Mouse (Mus musculus) embryonic facial prominence, embryonic 10.5 days (tissue): Measurements from ENCODE around the gene Ermard. TPM values are rescaled to one million over a fixed set of nuclear protein-coding genes. Genes with fewer than 3 reads are reported as not detected.

ENCODE experiments used
- DNase-seq: peaks from one replicate; pipeline ENCODE4 v3.0.0-alpha.2; 2017; ENCODE audit warnings: low spot score
- H3K27ac ChIP-seq: fragments of 300-500 bp; sonication (generic); replicated peaks from 2 replicates; pipeline ENCODE4 v1.5.1; 2016; ENCODE audit warnings: mild to moderate bottlenecking
- H3K27me3 ChIP-seq: fragments of 300-500 bp; sonication (generic); replicated peaks from 2 replicates; pipeline ENCODE4 v1.6.1; 2016; ENCODE audit warnings: low read depth, mild to moderate bottlenecking; ENCODE audit not compliant: poor library complexity, severe bottlenecking
- H3K36me3 ChIP-seq: fragments of 300-500 bp; sonication (generic); replicated peaks from 2 replicates; pipeline ENCODE4 v1.6.1; 2016; ENCODE audit warnings: mild to moderate bottlenecking, moderate library complexity
- H3K4me1 ChIP-seq: fragments of 300-500 bp; sonication (generic); 2 replicates; pipeline ENCODE4 v1.6.1; 2016
- H3K4me3 ChIP-seq: fragments of 300-500 bp; sonication (generic); 2 replicates; pipeline ENCODE4 v1.5.1; 2016; ENCODE audit warnings: mild to moderate bottlenecking, moderate library complexity
- H3K9me3 ChIP-seq: fragments of 300-500 bp; sonication (generic); 2 replicates; pipeline ENCODE4 v1.6.1; 2016; ENCODE audit warnings: mild to moderate bottlenecking
- WGBS: fragments of 180-500 bp; shearing (Covaris S2); methylation state at CpG from one replicate; pipeline ENCODE4 v1.1.7; 2016; 5-methylcytosine and 5-hydroxymethylcytosine counted together
- polyA plus RNA-seq: library from polyadenylated mRNA; unstranded; fragments of >200 nt; fragmentation: Nextera tagmentation; extraction: Ambion mirVana; gene quantifications from 2 replicates; pipeline ENCODE4 v1.2.1, GENCODE M21; 2016

Gene Ermard
- polyA plus RNA-seq, 1 experiment from 2014 or later = 95.6 TPM

DNA sequence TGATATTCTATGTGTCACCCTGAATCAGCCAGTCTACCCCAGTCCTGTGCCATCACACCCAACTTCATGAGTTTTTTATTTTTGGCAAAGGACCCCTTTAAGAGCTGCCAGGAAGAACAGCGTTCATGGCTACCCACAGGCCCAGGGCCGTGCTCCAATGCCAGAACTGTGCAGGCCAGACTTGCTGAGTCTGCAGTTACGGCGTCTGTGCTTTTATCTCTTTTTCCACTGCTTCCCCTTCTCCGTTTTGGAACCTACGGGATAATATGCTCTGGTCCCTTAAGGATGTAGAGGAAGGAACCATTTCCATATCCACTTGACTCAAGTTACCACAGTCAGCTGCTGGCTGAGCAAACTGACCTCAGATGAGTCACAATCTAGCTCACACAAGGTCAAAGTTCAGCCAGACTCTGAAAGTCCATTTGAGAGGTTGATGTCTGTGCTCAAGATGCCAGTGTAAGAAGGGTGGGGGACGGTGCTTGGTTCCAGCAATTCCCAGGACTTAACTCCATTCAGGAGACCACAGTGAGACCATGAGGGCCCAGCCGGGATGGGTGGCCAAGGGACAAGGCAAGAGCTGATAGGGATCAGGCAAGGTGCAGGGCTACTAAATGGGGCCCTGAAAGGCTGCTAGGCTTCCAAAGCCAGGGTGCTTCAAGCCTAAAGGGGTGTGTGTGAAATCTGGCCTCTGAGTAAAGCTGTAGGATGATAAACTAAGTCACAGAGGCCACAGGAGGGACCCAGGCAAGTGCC lies 27.2 kb downstream of the Ermard start:
- Histone ChIP-seq H3K9me3 (no peaks in the 10 kb centered on the region), H3K27ac (no peak overlapping the region), H3K27me3 (no peaks in the 10 kb centered on the region), H3K4me1 (peaks cover 7% of the 10 kb centered on the region), H3K36me3 (peaks cover 7% of the 10 kb centered on the region; the same call in 1 of the 2 replicates), H3K4me3 (no peak overlapping the region)
- no peak for DNase-seq
- WGBS = 65% methylated on average over 8 of the region's 8 CpGs

- no peaks in the 10 kb centered on the region for H3K27me3 ChIP-seq
Observed at GRCm38 (mm10) chr17:15069124-15069523, 28.1 kb downstream of the Ermard start.

DNA sequence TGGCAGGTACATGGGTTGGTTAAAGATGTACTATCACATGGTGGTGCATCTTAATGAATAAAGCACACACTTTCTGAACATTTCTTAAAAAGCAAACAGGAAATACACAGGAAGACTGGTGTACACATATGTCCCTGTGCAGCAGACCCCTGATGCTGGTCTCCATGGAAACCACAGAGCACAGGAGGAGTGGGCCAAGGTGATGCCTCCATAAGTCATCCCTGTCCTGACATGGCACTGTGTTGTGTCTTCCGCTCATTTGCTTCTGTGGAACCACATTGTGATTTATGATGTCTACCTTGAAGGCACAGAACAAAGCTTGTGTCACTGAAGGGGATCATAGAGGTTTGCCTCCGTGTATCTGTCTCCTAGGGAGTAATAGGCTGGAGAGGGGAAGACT lies 31.2 kb downstream of the Ermard start:
- 97% methylated on average over 2 of the region's 2 CpGs for WGBS
- H3K27me3 ChIP-seq = no peaks in the 10 kb centered on the region
- peaks cover 5% of the 10 kb centered on the region; the same call in 1 of the 2 replicates for H3K4me1 ChIP-seq
- H3K27ac ChIP-seq = no peak overlapping the region
- H3K36me3 ChIP-seq = no peaks in the 10 kb centered on the region
- DNase-seq = no peak
- H3K9me3 ChIP-seq = no peaks in the 10 kb centered on the region
- no peak overlapping the region for H3K4me3 ChIP-seq

More at GRCm38 (mm10) chr17:15069124-15069523, 28.1 kb downstream of the Ermard start:
- H3K27ac ChIP-seq = no peak overlapping the region
- H3K36me3 ChIP-seq = no peaks in the 10 kb centered on the region
- H3K9me3 ChIP-seq = no peaks in the 10 kb centered on the region
- H3K4me3 ChIP-seq = no peak overlapping the region
- H3K4me1 ChIP-seq = peaks cover 7% of the 10 kb centered on the region
- 68% methylated on average over 2 of the region's 2 CpGs for WGBS
- no peak for DNase-seq

DNA sequence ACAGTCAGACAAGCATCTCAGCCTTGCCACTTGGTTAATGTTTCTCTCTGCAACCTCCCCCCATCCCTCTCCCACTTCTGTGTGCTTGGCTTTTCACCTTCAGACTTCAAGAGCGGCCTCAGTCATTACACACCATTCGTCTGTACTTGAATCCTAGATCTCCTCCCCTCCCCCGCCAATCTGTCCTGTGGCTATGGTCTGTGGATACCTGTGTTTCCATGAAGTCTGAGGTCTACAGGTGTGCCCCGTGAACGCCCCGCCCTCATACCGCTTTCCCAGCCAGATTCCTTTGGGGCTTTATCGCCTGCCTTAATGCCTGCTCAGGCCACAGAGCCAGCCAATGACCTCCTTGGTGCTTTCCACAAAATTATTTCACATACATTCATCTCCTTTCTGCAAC lies 34.0 kb downstream of the Ermard start:
- Histone ChIP-seq H3K36me3 (no peaks in the 10 kb centered on the region), H3K9me3 (no peaks in the 10 kb centered on the region), H3K4me1 (peaks cover 6% of the 10 kb centered on the region; the same call in 1 of the 2 replicates), H3K27me3 (no peaks in the 10 kb centered on the region), H3K27ac (no peak overlapping the region), H3K4me3 (no peak overlapping the region)
- 73% methylated on average over 8 of the region's 8 CpGs for WGBS
- no peak for DNase-seq

DNA sequence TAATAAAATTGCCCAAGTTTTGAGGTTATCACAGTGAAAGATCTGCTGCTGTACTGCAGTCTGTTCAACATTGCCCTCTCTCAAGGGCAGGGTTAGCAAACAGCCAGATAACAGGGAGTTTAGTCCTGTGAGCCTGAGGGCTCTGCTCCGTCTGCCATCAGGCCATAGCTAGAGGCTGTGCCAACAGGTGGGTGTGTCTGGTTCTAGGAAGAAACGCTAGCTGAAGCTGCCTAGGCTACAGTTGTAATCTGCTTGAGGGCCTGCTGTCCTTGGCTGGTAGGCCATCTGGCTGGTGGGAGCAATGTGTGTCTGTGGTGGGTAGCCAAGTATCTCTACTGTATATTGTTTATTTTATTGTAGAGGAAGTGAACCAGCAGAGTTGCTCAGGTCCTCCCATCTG lies 36.5 kb downstream of the Ermard start:
- no peak for DNase-seq
- 70% methylated on average over 2 of the region's 2 CpGs for WGBS
- Histone ChIP-seq H3K9me3 (no peaks in the 10 kb centered on the region), H3K27ac (no peak overlapping the region), H3K4me3 (no peak overlapping the region), H3K4me1 (peaks cover 12% of the 10 kb centered on the region; the same call in 1 of the 2 replicates), H3K36me3 (no peaks in the 10 kb centered on the region), H3K27me3 (peaks cover 4% of the 10 kb centered on the region; the same call in 1 of the 2 replicates)

DNA sequence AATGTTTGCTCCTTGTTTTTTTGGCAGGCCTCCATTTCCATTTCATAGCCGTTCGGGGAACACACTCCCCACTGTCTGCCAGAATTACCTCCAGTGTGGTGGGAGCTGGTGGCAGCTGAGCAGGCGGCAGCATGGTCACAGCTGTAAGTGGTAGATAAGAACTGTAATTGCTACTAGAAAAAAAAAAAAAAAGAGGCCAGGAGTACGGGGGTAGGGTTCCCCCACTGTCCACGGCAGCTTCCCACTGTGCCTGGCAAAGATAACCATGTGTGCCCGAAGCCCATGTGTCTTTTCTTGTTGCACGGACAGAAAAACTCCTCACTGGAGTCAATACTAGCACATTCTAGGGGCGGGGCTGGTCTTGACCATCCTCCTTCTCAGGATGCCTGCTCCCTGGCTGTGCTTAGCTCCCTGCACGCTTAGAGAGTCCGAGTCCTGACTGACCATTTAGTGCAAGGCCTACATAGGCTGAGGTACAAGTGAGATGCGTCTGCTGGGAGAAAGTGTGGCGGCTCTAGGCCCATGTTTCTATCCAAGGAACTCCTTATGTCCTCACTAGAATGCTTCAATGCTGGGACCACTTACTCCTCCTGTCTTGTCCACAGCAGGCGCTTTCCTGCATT lies 43.3 kb downstream of the Ermard start:
- WGBS = 76% methylated on average over 13 of the region's 13 CpGs
- Histone ChIP-seq H3K4me1 (peaks cover 24% of the 10 kb centered on the region), H3K36me3 (no peaks in the 10 kb centered on the region), H3K27me3 (peaks cover 11% of the 10 kb centered on the region), H3K9me3 (no peaks in the 10 kb centered on the region), H3K4me3 (no peak overlapping the region), H3K27ac (no peak overlapping the region)
- DNase-seq = no peak

- H3K36me3 ChIP-seq = no peaks in the 10 kb centered on the region
- WGBS = 80% methylated on average over 2 of the region's 2 CpGs
- H3K27me3 ChIP-seq = peaks cover 11% of the 10 kb centered on the region
- peaks cover 27% of the 10 kb centered on the region for H3K4me1 ChIP-seq
- no peaks in the 10 kb centered on the region for H3K9me3 ChIP-seq
- DNase-seq = no peak
- H3K4me3 ChIP-seq = no peak overlapping the region
- H3K27ac ChIP-seq = no peak overlapping the region
Observed at GRCm38 (mm10) chr17:15085006-15085405, 44.0 kb downstream of the Ermard start.

- H3K9me3 ChIP-seq = no peaks in the 10 kb centered on the region
- H3K27me3 ChIP-seq = peaks cover 5% of the 10 kb centered on the region
- DNase-seq = peak; percentile 32
- H3K36me3 ChIP-seq = no peaks in the 10 kb centered on the region
- H3K27ac ChIP-seq = no peak overlapping the region; the same call in 1 of the 2 replicates
- H3K4me1 ChIP-seq = peaks cover 20% of the 10 kb centered on the region
- H3K4me3 ChIP-seq = no peak overlapping the region
- 24% methylated on average over 2 of the region's 2 CpGs for WGBS
Observed at GRCm38 (mm10) chr17:15088166-15088565, 47.2 kb downstream of the Ermard start.

DNA sequence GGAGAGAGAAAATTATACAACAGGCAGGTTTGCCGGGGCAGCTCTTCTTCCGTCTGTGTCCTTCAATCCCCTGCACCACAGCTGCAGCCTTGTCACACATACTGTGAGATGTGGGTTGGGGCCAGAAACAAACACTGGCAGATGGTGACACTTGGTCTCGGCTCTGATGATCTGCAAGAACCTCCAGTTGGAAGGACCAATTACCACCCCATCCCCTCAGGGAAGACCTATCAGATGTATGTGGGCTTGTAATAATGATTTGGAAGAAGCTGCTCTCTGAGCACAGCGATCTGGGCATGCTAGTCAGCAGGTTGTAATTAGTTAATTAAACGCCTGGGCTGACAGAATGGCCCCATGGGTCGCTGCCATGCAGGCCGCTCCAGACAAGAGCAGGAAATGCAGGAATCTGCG lies 47.6 kb downstream of the Ermard start:
- peaks cover 23% of the 10 kb centered on the region for H3K4me1 ChIP-seq
- 12% methylated on average over 8 of the region's 8 CpGs for WGBS
- H3K36me3 ChIP-seq = no peaks in the 10 kb centered on the region
- H3K9me3 ChIP-seq = no peaks in the 10 kb centered on the region
- H3K4me3 ChIP-seq = peak overlapping the region; percentile 27; the same call in 1 of the 2 replicates
- peaks cover under 1% of the 10 kb centered on the region; the same call in 1 of the 2 replicates for H3K27me3 ChIP-seq
- DNase-seq = peak; percentile 45
- peak overlapping the region; percentile 15; the same call in 1 of the 2 replicates for H3K27ac ChIP-seq

- 80% methylated on average over 3 of the region's 3 CpGs for WGBS
- Histone ChIP-seq H3K36me3 (no peaks in the 10 kb centered on the region), H3K27ac (no peak overlapping the region), H3K9me3 (no peaks in the 10 kb centered on the region), H3K4me1 (peaks cover 23% of the 10 kb centered on the region), H3K27me3 (no peaks in the 10 kb centered on the region), H3K4me3 (no peak overlapping the region)
- DNase-seq = no peak
Observed at GRCm38 (mm10) chr17:15091739-15092138, 50.7 kb downstream of the Ermard start.

DNA sequence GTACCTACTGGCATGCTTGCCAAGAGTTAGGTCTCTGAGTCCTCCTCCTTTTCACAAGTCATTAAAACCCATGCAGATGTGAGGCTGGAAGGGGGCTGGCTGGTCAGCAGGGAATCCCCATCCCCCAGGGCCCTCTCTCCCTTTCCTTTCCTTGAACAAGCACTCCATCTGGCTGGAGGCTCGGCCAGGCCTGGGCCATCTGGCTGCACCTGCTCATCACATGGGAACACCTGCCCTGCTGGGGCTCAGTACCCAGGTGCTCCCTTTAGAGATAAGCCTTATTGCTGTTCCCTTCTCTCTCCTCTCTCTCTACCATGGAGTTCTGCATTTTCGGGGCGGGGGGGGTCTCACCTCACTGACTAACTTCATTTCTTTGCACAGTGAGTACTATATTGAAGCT lies 52.5 kb downstream of the Ermard start:
- H3K4me3 ChIP-seq = no peak overlapping the region
- H3K27ac ChIP-seq = no peak overlapping the region
- WGBS = 56% methylated on average over 3 of the region's 3 CpGs
- peaks cover 14% of the 10 kb centered on the region for H3K4me1 ChIP-seq
- H3K27me3 ChIP-seq = no peaks in the 10 kb centered on the region
- no peaks in the 10 kb centered on the region for H3K9me3 ChIP-seq
- H3K36me3 ChIP-seq = no peaks in the 10 kb centered on the region
- no peak for DNase-seq

GRCm38 (mm10) chr17:15096853-15097252 lies 55.8 kb downstream of the Ermard start:
- 89% methylated on average over 6 of the region's 6 CpGs for WGBS
- Histone ChIP-seq H3K4me3 (no peak overlapping the region), H3K9me3 (no peaks in the 10 kb centered on the region), H3K36me3 (no peaks in the 10 kb centered on the region), H3K27me3 (no peaks in the 10 kb centered on the region), H3K27ac (no peak overlapping the region), H3K4me1 (peaks cover 3% of the 10 kb centered on the region; the same call in 1 of the 2 replicates)
- DNase-seq = no peak

DNA sequence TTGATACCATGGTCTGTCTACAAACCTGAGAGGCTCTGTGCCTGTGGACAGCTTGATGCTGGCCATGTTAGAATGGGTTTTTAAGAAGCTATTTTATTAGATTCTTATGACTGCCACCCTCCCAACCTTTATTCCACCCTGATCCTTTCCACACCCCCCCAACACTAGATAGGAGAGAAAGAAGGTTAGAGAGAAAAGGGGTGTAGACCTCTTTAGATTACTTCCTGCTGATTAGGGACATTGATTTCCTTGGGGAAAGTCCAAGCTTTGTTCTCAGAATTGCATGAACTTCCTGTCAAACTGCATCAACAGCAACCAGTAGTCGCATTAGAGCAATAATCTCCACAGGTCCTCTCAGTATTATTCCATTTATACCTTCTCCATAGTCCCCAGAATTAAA lies 57.7 kb downstream of the Ermard start:
- Histone ChIP-seq H3K4me1 (no peaks in the 10 kb centered on the region), H3K9me3 (no peaks in the 10 kb centered on the region), H3K27ac (no peak overlapping the region), H3K27me3 (no peaks in the 10 kb centered on the region), H3K36me3 (no peaks in the 10 kb centered on the region), H3K4me3 (no peak overlapping the region)
- DNase-seq = no peak
- WGBS = 91% methylated on average over 1 of the region's 1 CpGs
